Mouse (Mus musculus): ENCODE measurements at regions not wholly inside any gene's neighbourhood (a gene's known extent, or its start where the extent isn't known, plus 50 kb on each side); places are given as distances from the start of the nearest gene placed in this dataset.

DNA sequence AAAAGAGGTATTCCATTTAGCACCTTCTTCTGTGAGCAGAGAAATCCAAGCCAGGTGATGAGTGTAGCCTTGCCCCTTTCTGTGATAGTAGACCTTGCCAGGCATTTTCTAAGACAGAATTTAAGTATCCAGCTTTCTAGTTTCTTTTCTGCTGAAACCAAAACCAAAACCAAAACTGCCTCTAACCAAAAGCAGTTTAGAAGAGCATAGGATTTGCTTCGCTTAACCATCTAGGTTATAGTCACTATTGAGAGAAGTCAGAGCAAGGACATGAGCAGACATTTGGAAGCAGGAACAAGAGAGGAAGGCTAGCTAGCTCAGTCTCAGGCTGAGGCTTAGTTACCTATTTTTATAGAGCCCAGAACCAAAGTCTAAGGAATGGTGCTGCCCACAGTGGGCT is 354.8 kb upstream of the Prickle1 start:
- Histone ChIP-seq H3K4me1 (ENCODE audit: control insufficient read depth, insufficient read depth, low read length) (no peaks in the 10 kb centered on the region), H3K4me3 (replicated peaks; ENCODE audit: extremely low read depth, low read depth, low read length) (no peak overlapping the region)
- TF ChIP-seq POLR2A (IDR thresholded peaks at IDR 0.05; ENCODE audit: borderline replicate concordance, extremely low read depth, low read depth, low read length) (no peak), CTCF (IDR thresholded peaks at IDR 0.05; ENCODE audit: insufficient read depth, low read length) (no peak)
- 87% methylated on average over 1 of the region's 1 CpGs for WGBS
- no peak for DNase-seq

GRCm38 (mm10) chr15:93948902-93949301 is 353.2 kb upstream of the Prickle1 start:
- Histone ChIP-seq H3K4me3 (replicated peaks; ENCODE audit: extremely low read depth, low read depth, low read length) (no peak overlapping the region), H3K4me1 (ENCODE audit: control insufficient read depth, insufficient read depth, low read length) (no peaks in the 10 kb centered on the region)
- no peak for DNase-seq
- 71% methylated on average over 4 of the region's 4 CpGs for WGBS
- no peak for TF ChIP-seq POLR2A (IDR thresholded peaks at IDR 0.05; ENCODE audit: borderline replicate concordance, extremely low read depth, low read depth, low read length)
- TF ChIP-seq CTCF (IDR thresholded peaks at IDR 0.05; ENCODE audit: insufficient read depth, low read length), result no peak

GRCm38 (mm10) chr15:93943545-93943944 is 347.9 kb upstream of the Prickle1 start:
- 81% methylated on average over 12 of the region's 12 CpGs for WGBS
- H3K4me3 ChIP-seq (replicated peaks; ENCODE audit: extremely low read depth, low read depth, low read length), result no peak overlapping the region
- TF ChIP-seq POLR2A (IDR thresholded peaks at IDR 0.05; ENCODE audit: borderline replicate concordance, extremely low read depth, low read depth, low read length) (no peak), CTCF (IDR thresholded peaks at IDR 0.05; ENCODE audit: insufficient read depth, low read length) (no peak)
- H3K4me1 ChIP-seq (ENCODE audit: control insufficient read depth, insufficient read depth, low read length), result no peaks in the 10 kb centered on the region
- DNase-seq, result no peak

DNA sequence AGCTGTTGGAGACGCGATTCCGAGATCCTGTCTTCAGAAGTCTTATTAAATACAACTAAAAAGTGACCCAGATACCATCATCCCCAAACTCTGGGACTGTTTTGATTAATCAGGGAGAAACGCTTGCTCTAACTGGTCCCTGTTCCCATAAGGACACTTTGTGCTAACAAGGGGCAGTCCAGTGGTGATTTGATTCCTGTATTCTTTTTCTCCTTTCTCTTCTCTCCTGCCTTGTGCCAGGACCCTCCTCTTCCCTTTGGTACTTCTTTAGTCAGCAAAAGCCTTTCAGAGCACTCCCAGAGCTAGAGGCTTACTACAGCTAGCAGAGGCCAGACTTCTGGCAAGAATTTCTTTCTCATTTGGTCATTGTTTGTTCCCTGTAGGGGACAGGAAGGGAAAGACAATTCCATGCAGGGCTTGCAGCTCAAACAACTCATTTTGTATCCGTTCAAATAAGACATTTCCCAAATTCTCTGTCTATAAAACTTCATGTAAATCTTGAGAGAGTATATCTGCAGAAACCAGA is 337.3 kb upstream of the Prickle1 start:
- H3K4me1 ChIP-seq (ENCODE audit: control insufficient read depth, insufficient read depth, low read length), result peaks cover 2% of the 10 kb centered on the region; the same call in 1 of the 2 replicates
- TF ChIP-seq POLR2A (IDR thresholded peaks at IDR 0.05; ENCODE audit: borderline replicate concordance, extremely low read depth, low read depth, low read length) (no peak), CTCF (IDR thresholded peaks at IDR 0.05; ENCODE audit: insufficient read depth, low read length) (no peak)
- DNase-seq, result no peak
- WGBS, result 26% methylated on average over 5 of the region's 5 CpGs
- no peak overlapping the region for H3K4me3 ChIP-seq (replicated peaks; ENCODE audit: extremely low read depth, low read depth, low read length)

GRCm38 (mm10) chr15:93926842-93927241 is 331.2 kb upstream of the Prickle1 start:
- H3K4me1 ChIP-seq (ENCODE audit: control insufficient read depth, insufficient read depth, low read length), result no peaks in the 10 kb centered on the region
- DNase-seq, result no peak
- H3K4me3 ChIP-seq (replicated peaks; ENCODE audit: extremely low read depth, low read depth, low read length), result no peak overlapping the region
- no peak for TF ChIP-seq CTCF (IDR thresholded peaks at IDR 0.05; ENCODE audit: insufficient read depth, low read length)
- no peak for TF ChIP-seq POLR2A (IDR thresholded peaks at IDR 0.05; ENCODE audit: borderline replicate concordance, extremely low read depth, low read depth, low read length)
- WGBS, result 67% methylated on average over 6 of the region's 6 CpGs

DNA sequence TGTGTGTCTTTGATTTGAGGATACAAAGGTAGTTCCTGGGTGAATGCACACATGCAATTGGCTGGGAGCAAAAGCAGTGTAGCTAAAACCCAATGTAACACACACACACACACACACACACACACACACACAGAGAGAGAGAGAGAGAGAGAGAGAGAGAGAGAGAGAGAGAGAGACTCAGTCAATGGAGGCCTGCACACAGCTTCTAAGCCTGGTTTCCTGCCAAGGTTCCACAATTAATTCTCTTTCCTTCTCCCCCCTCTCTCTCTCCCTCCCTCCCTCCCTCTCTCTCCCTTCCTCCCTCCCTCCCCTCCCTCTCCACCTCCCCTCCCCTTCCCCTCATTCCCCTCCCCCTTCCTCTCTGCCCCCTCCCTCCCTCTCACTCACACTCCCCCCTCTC is 330.6 kb upstream of the Prickle1 start:
- Histone ChIP-seq H3K4me1 (ENCODE audit: control insufficient read depth, insufficient read depth, low read length) (no peaks in the 10 kb centered on the region), H3K4me3 (replicated peaks; ENCODE audit: extremely low read depth, low read depth, low read length) (no peak overlapping the region)
- no peak for TF ChIP-seq CTCF (IDR thresholded peaks at IDR 0.05; ENCODE audit: insufficient read depth, low read length)
- no peak for DNase-seq

GRCm38 (mm10) chr15:93921457-93922234 is 326.0 kb upstream of the Prickle1 start:
- TF ChIP-seq CTCF (IDR thresholded peaks at IDR 0.05; ENCODE audit: insufficient read depth, low read length) (no peak), POLR2A (IDR thresholded peaks at IDR 0.05; ENCODE audit: borderline replicate concordance, extremely low read depth, low read depth, low read length) (no peak)
- no peak overlapping the region for H3K4me3 ChIP-seq (replicated peaks; ENCODE audit: extremely low read depth, low read depth, low read length)
- WGBS, result 62% methylated on average over 6 of the region's 6 CpGs
- no peak for DNase-seq
- no peaks in the 10 kb centered on the region for H3K4me1 ChIP-seq (ENCODE audit: control insufficient read depth, insufficient read depth, low read length)

DNA sequence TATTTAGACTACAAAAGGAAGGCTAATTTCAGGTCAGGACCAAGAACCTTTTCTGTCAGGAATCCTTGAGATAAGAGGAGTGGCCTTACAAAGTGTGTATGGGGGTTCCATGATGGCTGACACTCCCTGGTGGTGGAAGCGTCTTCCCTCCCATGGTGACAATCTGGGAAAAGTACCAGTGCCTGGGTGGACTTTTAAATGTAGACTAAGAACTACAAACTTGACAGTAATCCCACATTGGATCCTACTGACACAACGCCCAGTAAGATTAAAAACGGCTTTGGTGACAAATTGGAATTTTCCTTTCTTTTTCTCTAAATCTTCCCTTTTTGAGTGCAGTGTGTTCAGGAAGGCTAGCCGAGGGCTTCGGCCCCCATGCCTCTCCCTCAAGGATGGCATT is 325.3 kb upstream of the Prickle1 start:
- 87% methylated on average over 5 of the region's 5 CpGs for WGBS
- TF ChIP-seq CTCF (IDR thresholded peaks at IDR 0.05; ENCODE audit: insufficient read depth, low read length), result no peak
- TF ChIP-seq POLR2A (IDR thresholded peaks at IDR 0.05; ENCODE audit: borderline replicate concordance, extremely low read depth, low read depth, low read length), result no peak
- DNase-seq, result no peak
- H3K4me3 ChIP-seq (replicated peaks; ENCODE audit: extremely low read depth, low read depth, low read length), result no peak overlapping the region
- H3K4me1 ChIP-seq (ENCODE audit: control insufficient read depth, insufficient read depth, low read length), result no peaks in the 10 kb centered on the region

DNA sequence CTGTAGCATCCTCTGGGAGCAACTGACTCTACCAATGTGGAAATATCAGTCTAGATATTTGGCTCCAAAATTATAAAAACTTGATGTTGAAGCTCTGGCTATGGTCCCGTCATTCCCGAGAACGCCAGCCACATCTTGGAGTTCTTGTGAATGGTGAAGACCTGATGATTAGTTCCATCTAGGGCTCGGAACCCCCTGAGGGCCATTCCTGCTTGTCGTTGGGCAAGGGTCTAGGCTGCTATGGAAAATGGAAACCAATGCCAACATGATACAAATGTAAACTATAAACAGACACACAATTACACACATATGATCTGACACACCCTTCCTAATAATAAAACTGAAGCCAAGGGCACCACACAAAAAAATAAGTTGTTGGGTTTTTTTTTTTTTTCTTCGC is 323.9 kb upstream of the Prickle1 start:
- H3K4me3 ChIP-seq (replicated peaks; ENCODE audit: extremely low read depth, low read depth, low read length), result no peak overlapping the region
- DNase-seq, result no peak
- TF ChIP-seq CTCF (IDR thresholded peaks at IDR 0.05; ENCODE audit: insufficient read depth, low read length) (no peak), POLR2A (IDR thresholded peaks at IDR 0.05; ENCODE audit: borderline replicate concordance, extremely low read depth, low read depth, low read length) (no peak)
- WGBS, result 91% methylated on average over 6 of the region's 6 CpGs
- H3K4me1 ChIP-seq (ENCODE audit: control insufficient read depth, insufficient read depth, low read length), result no peaks in the 10 kb centered on the region

DNA sequence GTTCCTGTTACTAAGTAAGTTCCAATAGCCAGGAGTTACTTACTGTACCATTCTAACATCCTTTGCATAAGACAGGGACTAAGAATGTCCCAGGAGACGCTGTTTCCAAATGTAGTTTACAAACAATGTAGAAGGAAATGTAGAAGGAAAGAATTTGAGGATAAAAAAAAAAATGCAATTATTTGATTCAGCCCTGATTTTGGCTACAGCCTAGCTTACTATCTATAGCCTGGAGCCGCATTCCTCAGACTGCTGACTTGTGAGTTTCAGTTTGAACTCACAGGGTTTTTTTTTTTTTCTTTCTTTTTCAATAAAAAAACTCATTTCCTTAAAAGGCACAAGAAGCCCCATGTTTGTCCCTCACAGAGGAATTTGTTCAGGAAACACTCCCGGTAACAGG is 321.2 kb upstream of the Prickle1 start:
- Histone ChIP-seq H3K4me1 (ENCODE audit: control insufficient read depth, insufficient read depth, low read length) (no peaks in the 10 kb centered on the region), H3K4me3 (replicated peaks; ENCODE audit: extremely low read depth, low read depth, low read length) (no peak overlapping the region)
- no peak for DNase-seq
- TF ChIP-seq POLR2A (IDR thresholded peaks at IDR 0.05; ENCODE audit: borderline replicate concordance, extremely low read depth, low read depth, low read length) (no peak), CTCF (IDR thresholded peaks at IDR 0.05; ENCODE audit: insufficient read depth, low read length) (no peak)
- WGBS, result 18% methylated on average over 3 of the region's 3 CpGs

Data from lung, adult 2 months (tissue).